Mouse (Mus musculus) midbrain, embryonic 14.5 days (tissue): Measurements from ENCODE around the gene Slc2a5. TPM values are rescaled to one million over a fixed set of nuclear protein-coding genes. Genes with fewer than 3 reads are reported as not detected.

ENCODE experiments used
- ATAC-seq: fragments of 200-750 bp; cut with Nextera tagmentation; 2 replicates; pipeline ENCODE4 v1.8.0; 2017; ENCODE audit warnings: moderate number of reproducible peaks, moderate library complexity; ENCODE audit not compliant: low FRiP score, low TSS enrichment
- DNase-seq: peaks from one replicate; pipeline ENCODE4 v3.0.0-alpha.2; 2015
- H3K27ac ChIP-seq: fragments of 300-500 bp; sonication (generic); replicated peaks from 2 replicates; pipeline ENCODE4 v1.5.1; 2014; ENCODE audit warnings: mild to moderate bottlenecking, low read depth, low read length, moderate library complexity
- H3K27me3 ChIP-seq: fragments of 300-500 bp; sonication (generic); 2 replicates; pipeline ENCODE4 v1.6.1; 2014; ENCODE audit warnings: low read length, control low read depth, mixed read lengths; ENCODE audit not compliant: control insufficient read depth, insufficient read depth
- H3K36me3 ChIP-seq: fragments of 300-500 bp; sonication (generic); 2 replicates; pipeline ENCODE4 v1.6.1; 2014; ENCODE audit warnings: low read length, control low read depth; ENCODE audit not compliant: control insufficient read depth, insufficient read depth
- H3K4me1 ChIP-seq: fragments of 300-500 bp; sonication (generic); 2 replicates; pipeline ENCODE4 v1.6.1; 2014; ENCODE audit warnings: mild to moderate bottlenecking, antibody characterized with exemption, low read length, control low read depth; ENCODE audit not compliant: control insufficient read depth, insufficient read depth
- H3K4me2 ChIP-seq: fragments of 300-500 bp; sonication (generic); 2 replicates; pipeline ENCODE4 v1.6.1; 2014; ENCODE audit warnings: mild to moderate bottlenecking, low read length, moderate library complexity
- H3K4me3 ChIP-seq: fragments of 300-500 bp; sonication (generic); replicated peaks from 2 replicates; pipeline ENCODE4 v1.5.1; 2014; ENCODE audit warnings: low read depth, low read length
- H3K9ac ChIP-seq: fragments of 300-500 bp; sonication (generic); replicated peaks from 2 replicates; pipeline ENCODE4 v1.6.1; 2014; ENCODE audit warnings: mild to moderate bottlenecking, low read length, moderate library complexity
- H3K9me3 ChIP-seq: fragments of 300-500 bp; sonication (generic); 2 replicates; pipeline ENCODE4 v1.6.1; 2016; ENCODE audit warnings: low read length, control low read depth, mixed read lengths; ENCODE audit not compliant: control insufficient read depth
- WGBS: fragments of 180-500 bp; shearing (Covaris S2); extraction: QIAGEN DNeasy Blood & Tissue Kit; methylation state at CpG from one replicate; pipeline ENCODE4 v1.1.7; 2014; 5-methylcytosine and 5-hydroxymethylcytosine counted together
- polyA plus RNA-seq: library from polyadenylated mRNA; unstranded; fragments of >200 nt; fragmentation: Nextera tagmentation; extraction: Ambion mirVana; gene quantifications from 2 replicates; pipeline ENCODE4 v1.2.1, GENCODE M21; 2014

Slc2a5 gene
- polyA plus RNA-seq, 1 experiment from 2014 or later = 1.4 TPM

DNA sequence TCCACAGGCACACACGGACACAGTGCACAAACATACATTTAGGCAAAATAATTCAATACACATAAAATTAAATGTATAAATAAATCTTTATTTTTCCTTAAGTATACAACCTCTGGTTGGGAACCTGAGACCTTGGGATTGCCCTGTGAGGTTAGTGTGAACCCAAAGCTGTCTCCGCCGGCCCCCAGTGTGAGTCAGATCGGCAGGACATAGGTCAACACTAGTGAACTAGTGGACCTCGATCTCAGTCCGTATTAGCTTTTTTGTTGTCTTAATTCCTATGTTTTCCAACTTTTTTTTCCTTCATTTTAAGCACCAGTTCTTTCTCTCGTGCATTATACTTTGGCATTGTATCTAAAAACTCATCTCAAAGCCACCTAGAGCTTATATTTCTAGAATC is 8.8 kb downstream of the Slc2a5 start:
- Histone ChIP-seq H3K27ac (no peak overlapping the region), H3K4me1 (no peaks in the 10 kb centered on the region), H3K4me2 (no peak overlapping the region), H3K36me3 (no peaks in the 10 kb centered on the region), H3K4me3 (no peak overlapping the region), H3K9me3 (no peaks in the 10 kb centered on the region), H3K9ac (no peak overlapping the region), H3K27me3 (no peaks in the 10 kb centered on the region)
- DNase-seq (no peak), ATAC-seq (no peak)
- 92% methylated on average over 7 of the region's 7 CpGs for WGBS

- WGBS = 66% methylated on average over 8 of the region's 8 CpGs
- no peak for DNase-seq
- ATAC-seq = no peak
These were observed 9.5 kb downstream of the Slc2a5 start for GRCm38 (mm10) chr4:150128571-150128970.

GRCm38 (mm10) chr4:150130661-150131060 is 11.6 kb downstream of the Slc2a5 start:
- no peak for DNase-seq

More at GRCm38 (mm10) chr4:150128571-150128970, 9.5 kb downstream of the Slc2a5 start:
- Histone ChIP-seq H3K4me3 (no peak overlapping the region), H3K4me2 (no peak overlapping the region), H3K27ac (no peak overlapping the region), H3K27me3 (no peaks in the 10 kb centered on the region), H3K9ac (no peak overlapping the region), H3K4me1 (no peaks in the 10 kb centered on the region), H3K9me3 (no peaks in the 10 kb centered on the region), H3K36me3 (no peaks in the 10 kb centered on the region)

GRCm38 (mm10) chr4:150132692-150133271 is 13.7 kb downstream of the Slc2a5 start:
- ATAC-seq (no peak), DNase-seq (no peak)
- Histone ChIP-seq H3K27me3 (no peaks in the 10 kb centered on the region), H3K4me2 (peak overlapping the region; percentile 37), H3K9me3 (no peaks in the 10 kb centered on the region), H3K27ac (no peak overlapping the region), H3K4me3 (no peak overlapping the region), H3K9ac (no peak overlapping the region), H3K4me1 (no peaks in the 10 kb centered on the region), H3K36me3 (no peaks in the 10 kb centered on the region)
- WGBS = 25% methylated on average over 24 of the region's 24 CpGs

More at GRCm38 (mm10) chr4:150130661-150131060, 11.6 kb downstream of the Slc2a5 start:
- H3K27me3 ChIP-seq = no peaks in the 10 kb centered on the region
- no peaks in the 10 kb centered on the region for H3K36me3 ChIP-seq
- H3K4me3 ChIP-seq = no peak overlapping the region
- H3K4me1 ChIP-seq = no peaks in the 10 kb centered on the region
- no peak overlapping the region for H3K27ac ChIP-seq
- WGBS = 66% methylated on average over 2 of the region's 2 CpGs
- ATAC-seq = no peak
- H3K4me2 ChIP-seq = no peak overlapping the region
- H3K9me3 ChIP-seq = no peaks in the 10 kb centered on the region
- no peak overlapping the region for H3K9ac ChIP-seq

GRCm38 (mm10) chr4:150135254-150135653 is 16.2 kb downstream of the Slc2a5 start:
- Histone ChIP-seq H3K27me3 (no peaks in the 10 kb centered on the region), H3K9ac (no peak overlapping the region), H3K36me3 (no peaks in the 10 kb centered on the region), H3K4me1 (no peaks in the 10 kb centered on the region), H3K9me3 (no peaks in the 10 kb centered on the region), H3K27ac (no peak overlapping the region), H3K4me3 (no peak overlapping the region), H3K4me2 (no peak overlapping the region)
- no peak for DNase-seq
- ATAC-seq = no peak
- WGBS = 85% methylated on average over 7 of the region's 7 CpGs

DNA sequence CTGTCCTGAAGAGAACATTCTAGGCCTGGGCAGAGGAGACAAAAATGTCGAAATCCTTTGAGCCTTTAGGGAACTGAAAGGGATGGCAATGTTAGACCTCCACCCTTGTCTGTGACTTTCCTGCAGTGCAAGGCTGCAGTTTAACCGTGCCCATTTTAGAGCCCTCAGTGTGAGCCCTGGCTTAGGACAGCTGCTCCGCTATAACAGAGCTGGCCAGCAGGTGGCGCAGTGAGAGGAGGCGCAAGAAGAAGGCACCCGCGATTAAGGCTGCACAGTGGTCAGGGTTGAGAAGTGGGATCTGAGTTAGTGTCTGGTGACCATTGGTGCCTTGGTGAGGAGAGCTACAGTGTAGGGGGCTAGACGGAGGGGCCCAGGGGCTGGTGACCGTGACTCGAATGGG is 17.6 kb downstream of the Slc2a5 start:
- Histone ChIP-seq H3K4me2 (no peak overlapping the region), H3K27me3 (no peaks in the 10 kb centered on the region), H3K9ac (no peak overlapping the region), H3K27ac (no peak overlapping the region), H3K36me3 (no peaks in the 10 kb centered on the region), H3K9me3 (no peaks in the 10 kb centered on the region), H3K4me1 (no peaks in the 10 kb centered on the region), H3K4me3 (no peak overlapping the region)
- ATAC-seq = peak; percentile 27; the same call in 1 of the 2 replicates
- peak; percentile 86 for DNase-seq
- WGBS = 8% methylated on average over 10 of the region's 10 CpGs

GRCm38 (mm10) chr4:150137368-150138083 is 18.4 kb downstream of the Slc2a5 start:
- ATAC-seq = no peak

DNA sequence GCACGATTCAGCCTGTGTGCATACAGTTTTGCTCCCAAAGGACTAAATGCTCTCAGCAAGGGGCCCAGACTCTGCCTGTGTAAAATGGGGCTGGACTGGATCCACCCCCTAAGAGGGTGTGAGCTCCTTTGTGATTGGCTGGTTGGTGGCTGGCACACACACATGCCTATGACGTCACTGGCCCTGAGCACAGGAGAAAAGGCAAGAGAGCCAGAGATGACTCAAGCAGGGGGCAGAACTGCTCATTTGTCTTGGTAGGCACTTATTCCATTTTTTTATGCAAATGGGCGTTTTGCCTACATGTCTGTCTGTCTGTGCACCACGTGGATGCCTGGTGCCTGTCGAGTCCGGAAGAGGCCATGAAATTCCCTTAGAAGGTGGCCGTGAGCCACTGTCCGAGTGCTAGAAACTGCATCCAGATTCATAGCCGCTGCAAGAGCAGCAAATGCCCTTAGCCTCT is 19.0 kb downstream of the Slc2a5 start:
- Histone ChIP-seq H3K36me3 (no peaks in the 10 kb centered on the region), H3K27ac (peak overlapping the region; percentile 27; the same call in 1 of the 2 replicates), H3K9me3 (no peaks in the 10 kb centered on the region), H3K4me3 (peak overlapping the region; percentile 16), H3K4me1 (no peaks in the 10 kb centered on the region), H3K27me3 (no peaks in the 10 kb centered on the region), H3K4me2 (peak overlapping the region; percentile 43), H3K9ac (no peak overlapping the region; the same call in 1 of the 2 replicates)
- DNase-seq = peak; percentile 85
- WGBS = 29% methylated on average over 9 of the region's 9 CpGs
- peak; percentile 66; the same call in 1 of the 2 replicates for ATAC-seq

More at GRCm38 (mm10) chr4:150137368-150138083, 18.4 kb downstream of the Slc2a5 start:
- H3K9ac ChIP-seq = no peak overlapping the region
- no peaks in the 10 kb centered on the region for H3K36me3 ChIP-seq
- no peak overlapping the region for H3K27ac ChIP-seq
- no peaks in the 10 kb centered on the region for H3K4me1 ChIP-seq
- no peak for DNase-seq
- no peak overlapping the region for H3K4me3 ChIP-seq
- WGBS = 86% methylated on average over 7 of the region's 7 CpGs
- H3K9me3 ChIP-seq = no peaks in the 10 kb centered on the region
- no peaks in the 10 kb centered on the region for H3K27me3 ChIP-seq
- H3K4me2 ChIP-seq = peak overlapping the region; percentile 43; the same call in 1 of the 2 replicates
